Mouse (Mus musculus): ENCODE measurements around the gene Gps2. TPM values are rescaled to one million over a fixed set of nuclear protein-coding genes. Genes with fewer than 3 reads are reported as not detected.

Gene Gps2
- total RNA-seq (2022), result 10 to 100 TPM; 28.2 to 44.5 (median 38.4) TPM

DNA sequence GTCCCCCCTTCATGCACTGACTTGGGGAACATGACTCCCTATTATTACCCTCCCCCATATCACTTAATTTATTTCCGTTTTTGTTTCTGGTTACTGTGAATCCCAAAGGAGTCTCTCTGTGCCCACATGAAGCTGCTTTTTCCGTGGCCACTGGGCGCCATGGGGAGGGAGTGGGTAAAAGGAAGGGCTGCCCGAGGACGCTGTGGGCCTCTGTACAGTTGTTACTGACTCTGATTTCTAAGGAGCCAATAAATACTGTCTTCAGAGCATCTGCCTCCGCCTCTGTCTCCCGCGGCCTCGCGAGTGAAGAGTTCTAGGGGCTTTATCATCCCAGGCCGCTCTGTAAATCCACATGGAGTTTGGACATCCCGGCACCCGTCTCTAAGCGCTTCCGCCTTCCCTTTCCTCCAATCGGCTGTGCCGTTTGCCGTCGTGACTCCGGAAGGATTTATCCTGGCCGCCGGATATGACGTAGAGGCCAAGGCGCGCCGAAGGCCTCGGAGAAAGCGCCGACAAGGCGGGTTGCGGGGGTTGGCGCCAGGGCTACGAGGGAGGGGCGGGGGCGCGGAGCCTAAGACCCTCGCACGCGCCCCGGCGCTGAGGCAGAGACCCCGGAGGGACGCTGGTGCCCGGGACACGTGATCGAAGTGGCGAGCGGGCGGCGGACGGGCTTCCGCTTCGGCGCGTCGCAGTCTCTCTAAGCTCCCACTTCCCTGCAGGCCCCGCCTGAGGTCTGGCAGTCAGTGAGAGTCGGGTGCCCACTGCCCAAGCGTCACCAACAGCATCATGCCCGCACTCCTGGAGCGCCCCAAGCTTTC, at the start of gene Gps2:
Gene Gps2, plus strand, starts transcription at position 335 of the 818 bp plus-strand sequence.
- peak; percentile 91 to 92 for DNase-seq (ENCODE audit: low spot score in 2 of 2)

DNA sequence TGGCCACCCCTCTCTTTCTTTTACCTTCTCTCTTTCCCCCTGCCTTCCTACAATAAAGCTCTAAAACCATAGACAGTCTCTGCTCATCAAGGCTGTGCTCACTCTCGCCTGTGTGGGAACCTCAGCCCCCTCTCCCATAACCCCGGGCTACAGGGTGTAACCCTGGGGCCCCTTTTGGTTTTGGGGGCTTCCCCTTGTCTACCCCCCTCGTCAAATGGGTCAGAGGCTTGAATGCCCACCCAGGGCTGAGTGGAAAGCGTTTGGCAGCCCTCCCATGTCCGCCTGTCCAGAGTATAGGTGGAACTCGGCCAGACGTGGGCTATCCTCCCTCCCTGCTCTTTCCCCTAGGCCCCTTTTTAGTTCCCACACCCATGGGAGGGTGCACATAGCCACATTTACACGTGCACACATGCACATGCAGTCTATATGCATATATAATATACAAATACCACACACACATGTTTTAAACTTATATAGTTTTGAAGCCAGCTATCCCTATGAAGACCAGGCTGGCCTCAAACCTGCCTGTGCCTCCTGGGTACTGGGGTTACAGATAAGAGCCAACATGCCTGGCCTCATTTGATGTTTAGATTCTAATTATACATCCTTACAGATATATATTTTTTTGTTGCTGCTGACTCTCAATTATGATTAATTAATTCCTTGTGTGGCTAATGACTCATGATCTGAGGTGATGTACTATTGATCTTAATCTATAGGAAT, 49.4 kb upstream of the Gps2 start:
- no peak for DNase-seq (ENCODE audit: low spot score in 2 of 2)

DNA sequence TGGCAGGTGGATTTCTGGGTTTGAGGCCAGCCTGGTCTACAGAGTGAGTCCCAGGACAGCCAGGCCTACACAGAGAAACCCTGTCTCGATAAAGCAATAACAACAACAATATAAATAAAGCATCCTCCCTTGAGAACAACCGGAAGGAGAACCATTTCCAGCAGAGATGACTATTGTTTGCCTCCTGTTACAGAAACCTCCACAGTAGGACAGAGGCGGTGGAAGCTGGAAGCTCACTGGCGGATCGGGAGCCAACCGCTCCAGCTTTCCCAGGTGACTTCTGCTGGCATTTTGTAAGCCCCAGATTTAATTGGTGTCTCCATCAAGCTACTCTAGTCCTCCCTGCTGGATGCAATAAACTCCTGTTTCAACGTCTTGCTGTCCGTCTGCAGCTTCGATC, 48.1 kb upstream of the Gps2 start:
- no peak for DNase-seq (ENCODE audit: low spot score in 2 of 2)

DNA sequence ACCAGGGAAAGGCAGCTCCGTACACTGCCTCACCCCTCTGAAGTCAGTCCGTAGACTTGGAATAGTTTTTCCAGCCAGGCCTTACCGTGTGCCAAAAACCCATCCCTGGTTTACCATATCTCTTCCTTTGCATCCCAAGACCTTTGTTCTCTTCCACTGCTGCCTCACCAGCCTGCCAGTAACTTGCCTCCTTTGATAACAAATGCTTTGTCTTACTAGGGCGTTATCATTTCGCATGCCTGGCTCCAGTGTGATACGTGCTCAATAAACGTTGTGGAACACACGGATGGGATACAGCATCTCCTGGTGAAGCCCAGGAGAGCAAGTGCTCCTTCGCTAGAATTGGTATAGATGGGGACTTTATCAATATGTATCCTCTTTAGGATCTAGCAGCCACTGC, 46.4 kb upstream of the Gps2 start:
- no peak for DNase-seq (ENCODE audit: low spot score in 2 of 2)

DNA sequence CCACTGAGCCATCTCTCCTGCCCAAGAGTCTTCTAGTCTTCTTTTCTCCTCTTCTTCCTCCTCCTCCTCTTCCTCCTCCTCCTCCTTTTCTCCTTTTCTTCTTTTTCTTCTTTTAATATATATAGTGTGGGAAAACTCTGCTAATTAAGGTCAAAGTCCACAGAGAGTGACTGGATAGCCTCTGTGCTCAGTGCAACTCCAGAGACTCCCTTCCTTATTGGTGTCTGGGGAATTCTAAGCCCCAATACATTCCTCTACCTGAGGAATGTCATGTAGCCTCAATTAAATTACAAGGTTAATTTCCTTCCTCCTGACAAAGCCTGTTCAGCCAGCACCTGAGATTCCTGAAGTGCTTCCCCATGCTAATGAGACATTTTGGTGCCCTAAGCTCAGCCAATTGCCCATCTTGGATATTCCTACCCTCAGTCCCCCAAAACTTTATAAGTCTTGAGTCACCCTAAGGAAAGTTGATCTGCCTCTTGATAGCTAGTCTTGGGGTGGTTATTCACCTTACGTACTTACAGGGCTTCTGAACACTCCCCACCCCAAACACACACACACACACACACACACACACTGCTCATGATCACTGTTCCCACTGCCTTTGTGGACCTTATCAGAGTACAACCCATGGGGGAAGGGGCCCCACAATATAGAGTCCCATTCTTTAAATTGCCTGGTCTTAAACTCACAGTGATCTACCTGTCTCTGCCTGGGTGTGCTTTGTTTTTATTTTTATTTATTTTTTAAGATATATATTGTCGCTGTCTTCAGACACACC, 43.2 kb upstream of the Gps2 start:
- no peak for DNase-seq (ENCODE audit: low spot score in 2 of 2)

DNA sequence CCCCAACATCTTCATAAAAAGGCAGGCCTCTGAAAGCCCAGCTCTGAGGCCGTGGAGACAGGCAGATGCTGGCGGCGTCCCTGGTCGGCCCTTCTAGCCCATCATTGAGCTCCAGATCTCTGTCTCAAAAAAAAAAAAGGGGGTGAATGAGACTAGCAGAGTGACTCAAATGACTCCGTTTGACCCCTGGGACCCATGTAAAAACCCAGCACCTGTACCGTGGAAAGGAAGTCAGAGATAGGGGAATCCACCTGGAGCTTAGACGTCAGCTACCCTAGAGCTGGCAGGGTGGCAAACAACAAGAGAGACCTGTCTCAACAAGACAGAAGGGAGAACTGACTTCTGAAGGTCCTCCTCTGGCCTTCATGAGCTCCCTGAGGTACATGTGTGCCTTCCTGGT, 41.9 kb upstream of the Gps2 start:
- no peak for DNase-seq (ENCODE audit: low spot score in 2 of 2)

DNA sequence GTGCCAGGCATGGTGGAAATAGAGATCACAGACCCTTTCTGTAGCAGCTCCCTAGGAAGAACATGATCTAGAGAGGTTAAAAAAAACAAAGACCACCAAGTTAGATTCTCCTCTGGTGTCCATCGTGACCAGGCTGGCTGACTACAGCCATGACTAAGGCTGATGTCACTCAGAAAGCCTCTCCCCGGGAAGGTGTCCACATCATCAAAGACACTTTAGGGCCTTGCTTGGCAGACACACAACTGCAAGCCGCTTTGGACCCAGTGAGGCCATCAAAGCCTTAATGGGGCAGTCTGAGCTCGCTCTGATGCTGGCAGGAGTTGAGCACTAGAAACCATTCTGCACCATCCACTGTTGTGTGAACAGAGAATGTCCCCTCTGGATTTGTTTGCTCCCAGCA, 41.2 kb upstream of the Gps2 start:
- DNase-seq (ENCODE audit: low spot score in 2 of 2), result no peak

DNA sequence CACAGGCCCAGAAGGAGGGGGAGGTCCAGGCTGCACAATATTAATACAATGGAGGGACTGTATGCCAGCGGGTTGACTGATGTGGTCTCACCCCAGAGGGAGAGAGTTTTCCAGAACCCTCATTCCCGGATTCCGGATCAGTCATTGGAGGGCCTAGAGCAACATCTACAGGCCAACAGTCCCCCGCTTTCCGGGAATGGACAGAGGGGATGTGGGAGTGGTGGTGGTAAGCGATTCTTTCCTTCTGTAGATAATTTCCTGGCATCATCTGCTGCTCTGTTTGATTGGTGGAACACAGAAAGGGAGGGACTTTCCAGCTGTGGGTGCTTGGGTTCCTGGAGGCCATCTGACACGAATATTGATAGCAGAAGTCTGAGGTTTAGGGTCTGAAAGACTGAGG, 37.5 kb upstream of the Gps2 start:
- peak in 1 of 2 experiments; percentile 39 for DNase-seq (ENCODE audit: low spot score in 2 of 2)

DNA sequence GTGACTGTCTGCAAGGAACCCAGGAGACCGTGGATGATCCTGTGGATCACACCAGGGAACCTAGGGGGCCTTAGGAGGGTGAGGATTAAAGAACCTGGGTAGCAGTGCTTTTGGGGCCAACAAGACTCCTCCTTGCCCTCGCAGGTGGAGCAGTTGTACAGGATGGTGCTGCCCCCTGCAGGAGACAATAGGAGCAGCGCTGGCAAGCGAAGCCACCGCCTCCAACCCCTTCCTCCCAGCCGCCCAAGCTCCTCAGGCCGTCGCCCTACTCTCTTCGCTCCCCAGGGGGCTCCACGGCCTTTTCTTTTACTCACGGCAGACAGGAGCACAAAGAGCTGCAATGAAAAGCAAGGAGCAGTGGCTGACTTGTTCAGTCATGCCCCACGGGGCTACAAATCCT, 36.8 kb upstream of the Gps2 start:
- DNase-seq (ENCODE audit: low spot score in 2 of 2), result peak; percentile 62 to 78

DNA sequence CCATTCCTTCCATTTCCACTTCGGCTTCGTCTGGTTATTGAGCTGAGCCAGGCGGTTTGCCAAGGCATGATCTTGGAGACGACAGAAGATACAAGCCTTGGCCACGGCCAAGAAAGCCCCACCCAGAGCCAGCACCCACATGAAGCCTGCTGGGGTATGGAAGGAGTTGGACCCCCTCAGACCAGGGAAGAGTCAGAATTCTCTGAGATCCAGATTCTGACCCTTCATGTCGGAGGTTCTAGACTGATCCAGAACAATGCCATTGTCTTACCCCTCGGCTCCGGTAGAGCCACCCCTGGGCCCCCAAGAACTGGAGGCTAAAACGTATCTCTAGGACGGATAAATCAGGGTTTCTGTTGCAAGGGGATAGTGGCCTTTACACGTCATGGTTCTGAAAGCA, 35.8 kb upstream of the Gps2 start, which contains the start of gene Tmem95:
Gene Tmem95, minus strand, starts transcription at position 141 of the 400 bp plus-strand sequence.
- no peak for DNase-seq (ENCODE audit: low spot score in 2 of 2)

DNA sequence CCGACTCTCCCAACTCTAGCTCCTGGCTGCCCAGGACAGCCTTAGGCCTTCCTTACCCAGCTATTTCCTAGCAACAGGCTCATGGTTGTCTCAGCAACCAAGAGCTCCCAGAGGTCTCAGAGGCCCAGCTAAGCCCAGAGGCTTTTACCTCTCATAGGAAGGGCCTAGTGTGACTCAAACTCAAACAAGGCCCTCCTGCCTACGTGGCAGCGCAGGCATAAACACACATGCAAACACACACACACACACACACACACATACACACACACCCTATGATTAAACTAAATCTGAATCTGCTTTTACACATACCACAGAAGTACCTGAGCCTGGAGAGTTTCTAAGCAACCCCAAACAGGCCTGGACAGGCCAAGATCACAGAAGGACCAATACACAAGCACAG, 35.3 kb upstream of the Gps2 start:
- DNase-seq (ENCODE audit: low spot score in 2 of 2), result no peak

DNA sequence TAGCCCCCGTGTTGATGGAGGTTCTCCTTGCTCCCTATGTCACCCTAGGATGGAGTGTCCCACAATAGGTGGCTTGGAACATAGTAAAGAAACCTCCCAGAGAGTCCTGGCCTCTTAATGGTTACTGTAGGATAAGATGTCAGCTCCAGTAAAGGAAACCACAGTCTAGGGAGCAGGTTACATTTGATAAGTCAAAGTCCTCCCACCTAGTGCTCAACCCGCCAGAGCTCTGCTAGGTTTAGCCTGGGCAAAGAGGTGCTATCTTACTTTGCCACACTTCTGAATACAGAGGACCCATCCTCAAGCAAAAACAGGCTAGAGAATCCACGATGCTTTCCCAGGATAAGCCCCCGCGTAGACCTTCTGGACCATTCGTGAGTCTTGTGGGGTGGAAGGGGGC, 34.7 kb upstream of the Gps2 start:
- DNase-seq (ENCODE audit: low spot score in 2 of 2), result no peak

DNA sequence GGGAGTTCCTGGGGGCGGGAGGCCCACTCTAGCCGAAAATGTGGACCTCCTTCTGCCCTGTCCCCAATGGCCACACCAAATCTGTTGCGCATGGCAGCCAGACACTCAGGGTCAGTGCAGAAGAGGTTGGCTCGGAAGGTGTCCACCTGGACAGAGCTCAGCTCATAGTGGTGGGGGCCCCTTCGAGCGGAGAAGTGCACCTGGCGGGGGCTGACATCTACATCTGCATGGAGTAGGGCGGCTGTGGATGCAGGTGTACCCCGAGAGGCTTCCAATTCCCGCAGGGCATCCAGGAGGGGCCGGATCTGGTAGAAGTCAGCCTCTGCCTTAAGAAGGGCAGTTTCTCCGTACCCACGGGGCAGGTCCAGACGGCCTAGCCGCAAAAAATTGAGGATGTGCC, 34.0 kb upstream of the Gps2 start:
- DNase-seq (ENCODE audit: low spot score in 2 of 2), result no peak

DNA sequence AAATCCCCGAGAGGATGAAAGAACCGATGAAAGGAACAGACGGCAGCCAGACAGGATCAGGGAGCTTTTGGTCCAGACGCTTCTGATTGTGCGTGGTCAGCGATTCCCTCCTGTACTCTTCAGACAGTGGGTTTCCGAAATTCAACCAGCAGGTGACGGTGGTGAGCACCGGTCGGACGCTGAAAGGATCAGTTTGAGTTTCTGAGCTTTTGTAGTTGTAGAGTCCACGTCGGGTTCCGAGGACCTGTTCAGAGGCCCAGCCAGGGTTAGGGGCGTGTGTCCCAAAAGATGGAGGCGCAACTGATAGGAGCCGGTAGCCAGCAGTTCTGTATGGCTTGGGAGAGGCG, 33.2 kb upstream of the Gps2 start:
- DNase-seq (ENCODE audit: low spot score in 2 of 2), result no peak

DNA sequence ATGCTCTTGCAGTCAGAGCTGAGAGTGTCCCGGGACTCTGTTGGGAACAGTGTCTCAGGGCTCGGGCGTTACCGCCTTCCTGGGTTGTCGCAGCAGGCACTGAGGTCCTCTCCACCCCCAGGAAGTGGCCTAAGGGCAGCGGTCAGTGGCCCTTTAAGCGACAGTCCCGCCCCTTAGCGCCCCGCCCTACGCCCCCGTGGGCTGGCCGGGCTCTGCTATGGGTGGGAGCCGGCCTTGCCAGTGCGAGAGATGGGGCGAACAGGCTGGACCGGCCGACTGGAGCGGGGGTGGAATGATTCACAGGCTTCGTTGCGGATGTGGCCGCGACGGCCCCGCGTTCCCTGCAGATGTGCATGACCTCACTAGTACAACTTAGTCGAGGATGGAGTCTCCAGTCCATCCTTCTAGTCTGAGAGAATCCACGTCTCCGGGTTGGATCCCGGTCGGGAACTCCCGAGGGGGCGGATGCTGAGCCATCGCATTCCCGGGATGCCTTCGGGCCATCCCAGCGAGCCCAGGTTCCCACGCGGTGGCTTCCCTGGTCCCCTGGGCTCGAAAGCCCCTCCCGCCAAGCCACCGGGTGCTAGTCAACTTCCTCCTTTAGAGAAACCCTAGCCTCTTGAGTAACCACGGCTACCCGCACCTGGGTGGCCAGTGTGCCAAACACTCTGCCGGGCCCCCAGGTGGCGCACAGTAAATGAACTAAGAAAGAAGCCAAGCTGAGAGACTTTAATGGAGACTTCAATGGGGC, 32.7 kb upstream of the Gps2 start, which contains the start of gene Kctd11:
Gene Kctd11, minus strand, starts transcription at position 554 of the 751 bp plus-strand sequence.
- peak; percentile 50 to 53 for DNase-seq (ENCODE audit: low spot score in 2 of 2)

DNA sequence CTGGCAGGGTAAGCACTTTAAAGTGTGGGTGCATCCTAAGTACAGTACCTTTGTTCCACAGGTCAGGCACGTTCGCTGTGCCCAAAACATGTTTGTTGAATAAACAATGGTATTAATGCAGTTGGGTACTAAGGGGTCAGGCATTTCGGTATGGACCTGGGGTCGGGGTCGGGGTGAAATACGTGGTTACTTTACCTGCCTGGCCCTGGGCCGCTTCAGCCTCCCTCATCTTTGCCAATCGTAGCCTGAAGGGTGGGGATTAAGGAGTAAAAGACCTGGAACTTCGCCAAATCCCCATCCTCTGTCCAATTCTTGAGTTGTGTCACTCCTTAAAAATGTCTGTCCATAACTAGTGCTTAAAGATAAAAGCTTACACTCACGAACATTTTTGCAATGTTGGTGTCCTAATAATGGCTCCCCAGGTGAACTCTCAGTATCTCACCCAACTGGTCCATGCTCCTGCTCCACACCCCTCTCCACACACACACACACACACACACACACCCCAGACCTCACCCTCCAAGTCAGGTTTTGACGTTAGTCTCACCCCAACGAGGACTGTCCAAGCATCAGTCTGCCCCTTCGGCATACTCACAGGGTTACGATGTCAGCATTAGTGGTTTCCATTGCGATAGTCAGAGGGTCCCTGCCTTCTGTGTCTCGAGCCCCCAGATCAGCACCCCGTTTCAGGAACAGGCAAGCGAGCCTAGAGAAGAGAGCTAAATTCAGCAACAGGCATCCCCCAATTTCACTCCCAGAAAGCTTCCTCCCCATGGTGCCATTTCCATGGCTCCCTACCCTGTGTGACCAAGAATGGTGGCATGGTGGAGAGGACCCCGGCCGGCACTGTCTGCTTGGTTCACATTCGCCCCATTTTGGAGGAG, 31.7 kb upstream of the Gps2 start:
- DNase-seq (ENCODE audit: low spot score in 2 of 2), result no peak

DNA sequence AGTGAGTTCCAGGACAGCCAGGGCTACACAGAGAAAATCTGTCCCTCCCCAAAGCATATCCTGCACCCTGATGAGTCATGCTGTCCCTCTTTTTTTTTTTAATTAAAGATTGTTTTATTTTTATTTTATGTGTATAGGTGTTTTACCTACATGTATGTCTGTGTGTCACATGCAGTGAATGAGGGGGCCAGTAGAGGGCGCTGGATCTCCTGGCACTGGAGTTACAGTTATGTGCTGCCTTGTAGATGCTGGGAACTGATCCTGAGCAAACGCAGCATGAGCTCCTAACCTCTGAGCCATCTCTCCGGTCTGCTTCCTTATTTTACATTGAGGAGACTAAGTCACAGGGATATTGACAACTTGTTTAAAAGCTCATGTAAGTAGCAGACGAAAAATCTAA, 30.6 kb upstream of the Gps2 start:
- DNase-seq (ENCODE audit: low spot score in 2 of 2), result no peak

DNA sequence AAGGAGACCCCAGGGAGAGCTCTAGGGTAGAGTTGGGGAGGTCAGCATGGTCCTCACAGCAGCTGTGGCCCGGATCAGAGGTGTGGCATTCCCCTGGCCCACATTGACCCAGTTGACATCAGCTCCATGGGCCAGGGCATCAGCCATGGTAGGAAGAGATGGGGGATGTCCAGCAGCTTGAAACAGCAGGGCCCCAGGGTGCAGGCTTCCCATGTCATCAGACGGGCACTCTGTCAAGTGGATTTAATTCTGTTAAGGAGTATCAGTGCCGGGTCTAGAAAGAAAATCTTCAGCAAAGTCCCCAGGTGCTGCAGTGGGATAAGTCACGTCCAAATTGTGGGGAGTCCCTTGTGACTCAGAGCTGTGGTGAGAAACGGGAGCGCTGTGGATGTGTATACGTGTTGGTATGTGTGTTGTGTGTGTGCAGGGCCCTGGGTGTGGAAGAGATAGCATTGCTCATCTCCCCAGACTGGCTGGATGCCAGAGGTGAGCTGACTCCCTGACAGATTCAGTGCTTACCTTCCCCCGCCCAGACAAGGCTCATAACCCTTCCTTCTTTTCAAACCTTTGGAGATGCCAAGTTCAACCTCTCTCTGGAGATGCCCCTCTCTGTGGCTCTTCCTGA, 30.0 kb upstream of the Gps2 start:
- DNase-seq (ENCODE audit: low spot score in 2 of 2), result no peak

DNA sequence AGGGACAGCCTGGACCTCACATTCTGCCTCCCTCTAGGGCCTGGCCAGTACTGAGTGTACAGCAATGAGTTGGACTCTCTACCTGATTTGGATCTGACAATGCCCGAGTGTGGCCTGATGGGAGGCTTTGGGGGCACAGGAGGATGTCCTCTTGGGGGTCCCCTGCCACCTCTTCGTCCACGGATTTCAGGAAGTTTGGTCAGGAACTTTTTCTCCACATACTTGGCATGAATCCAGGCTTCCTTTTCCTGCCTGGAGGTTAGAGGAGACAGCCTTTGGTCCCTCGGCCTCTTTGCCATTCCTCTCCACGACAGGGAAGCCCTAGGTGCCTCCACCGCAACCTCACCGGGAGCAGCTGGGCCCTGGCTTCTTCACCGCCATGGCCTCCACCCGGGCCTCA, 29.4 kb upstream of the Gps2 start:
- DNase-seq (ENCODE audit: low spot score in 2 of 2), result no peak

DNA sequence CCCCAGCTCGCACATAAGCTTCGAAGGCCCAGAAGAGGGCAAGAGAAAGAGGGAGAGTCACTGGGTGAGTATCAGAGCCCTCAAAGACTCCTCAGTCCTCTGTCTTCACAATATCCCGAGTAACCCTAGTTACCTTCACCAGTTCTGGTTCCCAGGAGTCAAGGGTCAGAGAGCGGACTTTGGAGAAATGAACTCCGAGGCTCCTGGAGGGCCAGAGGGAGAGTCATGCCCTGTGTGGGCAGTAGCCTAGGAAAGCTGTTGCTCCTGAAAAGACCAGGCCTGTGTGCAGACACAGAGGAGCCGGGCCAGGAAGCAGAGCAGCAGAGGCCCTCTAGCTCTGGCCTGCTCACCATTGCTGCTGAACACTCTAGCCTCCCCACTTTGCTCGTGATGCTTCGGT, 29.0 kb upstream of the Gps2 start:
- DNase-seq (ENCODE audit: low spot score in 2 of 2), result no peak
